Comparison of ENCODE assay signal across 20 mouse cellular contexts in genomic region chr11:54796551-54796950, GRCm38 (mm10). TPM values are rescaled to one million over a fixed set of nuclear protein-coding genes. Genes with fewer than 3 reads are reported as not detected.
DNase-seq lines count a peak whose midpoint lies in the region; ATAC-seq and TF ChIP-seq lines count a peak whose summit lies in the region.
"Had no signal": no experiment of that assay in that cellular context is flagged by ENCODE, and none has a peak within 500 bp of the region (broad histone marks: within the 10 kb centered on the region; RNA-seq: fewer than 3 reads in every experiment).

No protein-coding gene starts in this region.

- TF ChIP-seq EP300 in ES-Bruce4 (IDR thresholded peaks at IDR 0.05; ENCODE audit: insufficient read depth, low read depth, low read length) = no peak
- no peak for TF ChIP-seq EP300 in MEL (IDR thresholded peaks at IDR 0.05; ENCODE audit: low read depth in 1 of 2, low read length in 2 of 2)

- H3K36me3 ChIP-seq in hindbrain, postnatal 0 days (ENCODE audit: insufficient read depth, low read length) = no peaks in the 10 kb centered on the region
- H3K36me3 ChIP-seq in hindbrain, embryonic 12.5 days = no peaks in the 10 kb centered on the region
- H3K36me3 ChIP-seq in ES-Bruce4 (ENCODE audit: control insufficient read depth, insufficient read depth, low read length, poor library complexity, severe bottlenecking) = no peaks in the 10 kb centered on the region
- H3K36me3 ChIP-seq in MEL (ENCODE audit: control insufficient read depth in 1 of 2, insufficient read depth in 2 of 2, low read length in 2 of 2) = peaks cover 0 to 31% of the 10 kb centered on the region in 2 experiments; a peak in 2 of 4 replicates
- no peaks in the 10 kb centered on the region for H3K36me3 ChIP-seq in forebrain, embryonic 14.5 days (ENCODE audit: control insufficient read depth, insufficient read depth, low read length)
- H3K36me3 ChIP-seq: embryonic facial prominence, embryonic 12.5 days; heart, embryonic 13.5 days; hindbrain, embryonic 13.5 days had no signal

- no peaks in the 10 kb centered on the region for H3K9me3 ChIP-seq in hindbrain, postnatal 0 days (ENCODE audit: low read length)
- H3K9me3 ChIP-seq in hindbrain, embryonic 12.5 days (replicated peaks) = no peaks in the 10 kb centered on the region
- no peaks in the 10 kb centered on the region for H3K9me3 ChIP-seq in ES-Bruce4 (replicated peaks; ENCODE audit: control insufficient read depth, insufficient read depth, low read length, poor library complexity, severe bottlenecking)
- no peaks in the 10 kb centered on the region for H3K9me3 ChIP-seq in MEL (replicated peaks; ENCODE audit: insufficient read depth, low read length)
- no peaks in the 10 kb centered on the region for H3K9me3 ChIP-seq in forebrain, embryonic 14.5 days (replicated peaks; ENCODE audit: control insufficient read depth, low read length)
- H3K9me3 ChIP-seq: embryonic facial prominence, embryonic 12.5 days; heart, embryonic 13.5 days; hindbrain, embryonic 13.5 days had no signal

- 78% methylated on average over 11 of the region's 11 CpGs for WGBS in hindbrain, postnatal 0 days
- WGBS in hindbrain, embryonic 12.5 days = 85% methylated on average over 11 of the region's 11 CpGs
- WGBS in forebrain, embryonic 14.5 days = 84% methylated on average over 11 of the region's 11 CpGs

- H3K79me2 ChIP-seq in MEL (ENCODE audit: control insufficient read depth, insufficient read depth, low read length, poor library complexity) = no peaks in the 10 kb centered on the region

- no peak for TF ChIP-seq RAD21 in MEL (IDR thresholded peaks at IDR 0.05; ENCODE audit: low read depth, low read length)

- no peak for TF ChIP-seq CTCF in hindbrain, postnatal 0 days (IDR thresholded peaks at IDR 0.05; ENCODE audit: low read depth)
- TF ChIP-seq CTCF in ES-Bruce4 (IDR thresholded peaks at IDR 0.05; ENCODE audit: low read depth, low read length) (no peak), MEL (IDR thresholded peaks at IDR 0.05 in 2 of 3, conservative IDR thresholded peaks at IDR 0.05 in 1 of 3; ENCODE audit: control insufficient read depth in 1 of 3, insufficient read depth in 1 of 3, low read depth in 2 of 3, low read length in 3 of 3, poor library complexity in 1 of 3, severe bottlenecking in 1 of 3) (no peak)

- no peaks in the 10 kb centered on the region for H3K27me3 ChIP-seq in hindbrain, postnatal 0 days (ENCODE audit: insufficient read depth, low read length)
- no peaks in the 10 kb centered on the region for H3K27me3 ChIP-seq in hindbrain, embryonic 12.5 days
- no peaks in the 10 kb centered on the region for H3K27me3 ChIP-seq in ES-Bruce4 (ENCODE audit: control insufficient read depth, insufficient read depth, low read length, poor library complexity, severe bottlenecking)
- no peaks in the 10 kb centered on the region for H3K27me3 ChIP-seq in MEL (ENCODE audit: control insufficient read depth in 1 of 2, insufficient read depth in 2 of 2, low read length in 2 of 2)
- H3K27me3 ChIP-seq in forebrain, embryonic 14.5 days (replicated peaks; ENCODE audit: control insufficient read depth, insufficient read depth, low read length) = no peaks in the 10 kb centered on the region
- H3K27me3 ChIP-seq: CH12.LX; embryonic facial prominence, embryonic 12.5 days; heart, embryonic 13.5 days; hindbrain, embryonic 13.5 days had no signal

- ATAC-seq in hindbrain, postnatal 0 days = 0 out of 2 replicates have a peak, but pooled peaks have one; percentile 18
- no peak for ATAC-seq in hindbrain, embryonic 12.5 days (ENCODE audit: low FRiP score)
- ATAC-seq in forebrain, embryonic 14.5 days = no peak
- ATAC-seq: forebrain, embryonic 16.5 days; intestine, embryonic 16.5 days had no signal

- no peak overlapping the region for H3K4me3 ChIP-seq in hindbrain, postnatal 0 days (ENCODE audit: low read length)
- H3K4me3 ChIP-seq in hindbrain, embryonic 12.5 days = no peak overlapping the region
- H3K4me3 ChIP-seq in ES-Bruce4 (ENCODE audit: low read depth, low read length) (peak overlapping the region; percentile 34), MEL (ENCODE audit: control insufficient read depth in 1 of 2, insufficient read depth in 1 of 2, low read depth in 2 of 2, low read length in 2 of 2) (no peak overlapping the region)
- H3K4me3 ChIP-seq in forebrain, embryonic 14.5 days (ENCODE audit: low read depth, low read length) = no peak overlapping the region
- H3K4me3 ChIP-seq: embryonic facial prominence, embryonic 12.5 days; heart, embryonic 13.5 days; hindbrain, embryonic 13.5 days had no signal

- no peak overlapping the region for H3K9ac ChIP-seq in hindbrain, postnatal 0 days (replicated peaks; ENCODE audit: low read length)
- H3K9ac ChIP-seq in hindbrain, embryonic 12.5 days = no peak overlapping the region
- peak overlapping the region; percentile 15; the same call in 1 of the 2 replicates for H3K9ac ChIP-seq in ES-Bruce4 (ENCODE audit: low read depth, poor library complexity, severe bottlenecking)
- no peak overlapping the region for H3K9ac ChIP-seq in MEL (ENCODE audit: control insufficient read depth, low read depth, low read length, poor library complexity, severe bottlenecking)
- no peak overlapping the region for H3K9ac ChIP-seq in forebrain, embryonic 14.5 days (ENCODE audit: low read length)
- H3K9ac ChIP-seq: embryonic facial prominence, embryonic 12.5 days; heart, embryonic 13.5 days; hindbrain, embryonic 13.5 days had no signal

- H3K27ac ChIP-seq in hindbrain, postnatal 0 days = no peak overlapping the region
- no peak overlapping the region for H3K27ac ChIP-seq in hindbrain, embryonic 12.5 days
- H3K27ac ChIP-seq in ES-Bruce4 (ENCODE audit: insufficient read depth, low read length) = no peak overlapping the region
- no peak overlapping the region for H3K27ac ChIP-seq in MEL (ENCODE audit: control insufficient read depth, low read depth, low read length)
- H3K27ac ChIP-seq in forebrain, embryonic 14.5 days (ENCODE audit: low read depth, low read length) = no peak overlapping the region
- H3K27ac ChIP-seq: embryonic facial prominence, embryonic 12.5 days; heart, embryonic 13.5 days; hindbrain, embryonic 13.5 days had no signal

- H3K4me1 ChIP-seq in hindbrain, postnatal 0 days (ENCODE audit: insufficient read depth, low read length) = no peaks in the 10 kb centered on the region
- H3K4me1 ChIP-seq in hindbrain, embryonic 12.5 days = no peaks in the 10 kb centered on the region
- H3K4me1 ChIP-seq in ES-Bruce4 (ENCODE audit: control insufficient read depth, insufficient read depth, low read length) (no peaks in the 10 kb centered on the region), MEL (ENCODE audit: control insufficient read depth in 1 of 2, insufficient read depth in 2 of 2, low read length in 2 of 2) (peaks cover 24 to 25% of the 10 kb centered on the region in 2 experiments)
- peaks cover 3% of the 10 kb centered on the region; the same call in 1 of the 2 replicates for H3K4me1 ChIP-seq in forebrain, embryonic 14.5 days (ENCODE audit: control insufficient read depth, insufficient read depth, low read length)
- H3K4me1 ChIP-seq: embryonic facial prominence, embryonic 12.5 days; heart, embryonic 13.5 days; hindbrain, embryonic 13.5 days had no signal

- TF ChIP-seq POLR2A in ES-Bruce4 (IDR thresholded peaks at IDR 0.05; ENCODE audit: insufficient read depth, low read length) (no peak), MEL (IDR thresholded peaks at IDR 0.05; ENCODE audit: control insufficient read depth in 1 of 2, insufficient read depth in 1 of 2, low read depth in 1 of 2, low read length in 2 of 2, poor library complexity in 1 of 2) (no peak)

- no peak for DNase-seq in hindbrain, postnatal 0 days (ENCODE audit: low spot score)
- no peak for DNase-seq in MEL (ENCODE audit: low read depth, low spot score)
- no peak for DNase-seq in urinary bladder, postnatal 25 days (ENCODE audit: low spot score)
- no peak for DNase-seq in forebrain, embryonic 14.5 days (ENCODE audit: low spot score)
- DNase-seq: adrenal gland, adult 8-10 months; adrenal gland, postnatal 36 days; cerebellum, adult 8-10 months; cerebellum, postnatal 25 days; gastrocnemius, postnatal 10 days; heart, postnatal 10 days; heart, postnatal 4 days; kidney, adult 2 months had no signal

- H3K4me2 ChIP-seq in hindbrain, postnatal 0 days (ENCODE audit: low read depth, low read length) = no peak overlapping the region
- no peak overlapping the region for H3K4me2 ChIP-seq in hindbrain, embryonic 12.5 days (replicated peaks)
- H3K4me2 ChIP-seq in forebrain, embryonic 14.5 days (ENCODE audit: low read length) = no peak overlapping the region
- H3K4me2 ChIP-seq: embryonic facial prominence, embryonic 12.5 days; heart, embryonic 13.5 days; hindbrain, embryonic 13.5 days had no signal

TF ChIP-seq in MEL, 35 proteins besides CTCF, POLR2A, EP300 and RAD21:
- TF ChIP-seq GABPA (IDR thresholded peaks at IDR 0.05; ENCODE audit: low read depth, low read length) (no peak), USF1 (IDR thresholded peaks at IDR 0.05; ENCODE audit: low read depth, low read length) (0 out of 2 replicates have a peak, but pooled peaks have one; percentile 9), MAFK (IDR thresholded peaks at IDR 0.05; ENCODE audit: borderline replicate concordance, low read depth, low read length) (no peak)

RNA-seq across cellular contexts. Expression of gene Cdc42se2, which starts 9.1 kb away (rescaled TPM):
- 141 and 144 TPM in 2 replicates for total RNA-seq in hindbrain, postnatal 0 days (2014; rRNA removed)
- 139 TPM in 2 replicates for polyA plus RNA-seq in hindbrain, postnatal 0 days (2015; fragmentation: Nextera tagmentation; extraction: Ambion mirVana)
- polyA plus RNA-seq in hindbrain, embryonic 12.5 days (2016; fragmentation: Nextera tagmentation; extraction: Ambion mirVana) = 198 and 205 TPM in 2 replicates
- polyA plus RNA-seq in ES-Bruce4 (2011; ENCODE audit: insufficient read depth, insufficient read length, low read depth, missing spikeins) (62.4 and 69.7 TPM in 2 replicates), MEL (2012; ENCODE audit: insufficient read depth in 1 of 2, insufficient read length in 2 of 2, low read depth in 1 of 2, low replicate concordance in 2 of 2, missing spikeins in 1 of 2) (10 to 100 TPM; 30.1 to 47.4 TPM)
- 31.4 and 33.4 TPM in 2 replicates for total RNA-seq in MEL (2012; rRNA removed)
- polyA plus RNA-seq in forebrain, embryonic 14.5 days (2014; fragmentation: Nextera tagmentation; extraction: Ambion mirVana) = 221 and 226 TPM in 2 replicates
